Mouse (Mus musculus) neutrophil, adult 5-6 weeks (primary cell): Measurements from ENCODE around the gene Ctsz. TPM values are rescaled to one million over a fixed set of nuclear protein-coding genes. Genes with fewer than 3 reads are reported as not detected.
A peak's percentile ranks its signal among the peaks of the same experiment; 100 is the strongest.

Source experiments
- ATAC-seq: fragments of 151-379, 151-347 bp; 2 replicates; pipeline ENCODE4 v1.8.0; 2017; ENCODE audit warnings: mild to moderate bottlenecking, moderate TSS enrichment; ENCODE audit not compliant: insufficient number of reproducible peaks, poor library complexity, low FRiP score, severe bottlenecking; ENCODE audit errors: extremely low read depth
- total RNA-seq: library from RNA; stranded (forward); fragments of 200-1000 nt; gene quantifications from 2 replicates; pipeline ENCODE4 v1.2.3, GENCODE M21; 2017

Gene Ctsz
- 194 and 214 TPM in 2 replicates for total RNA-seq

DNA sequence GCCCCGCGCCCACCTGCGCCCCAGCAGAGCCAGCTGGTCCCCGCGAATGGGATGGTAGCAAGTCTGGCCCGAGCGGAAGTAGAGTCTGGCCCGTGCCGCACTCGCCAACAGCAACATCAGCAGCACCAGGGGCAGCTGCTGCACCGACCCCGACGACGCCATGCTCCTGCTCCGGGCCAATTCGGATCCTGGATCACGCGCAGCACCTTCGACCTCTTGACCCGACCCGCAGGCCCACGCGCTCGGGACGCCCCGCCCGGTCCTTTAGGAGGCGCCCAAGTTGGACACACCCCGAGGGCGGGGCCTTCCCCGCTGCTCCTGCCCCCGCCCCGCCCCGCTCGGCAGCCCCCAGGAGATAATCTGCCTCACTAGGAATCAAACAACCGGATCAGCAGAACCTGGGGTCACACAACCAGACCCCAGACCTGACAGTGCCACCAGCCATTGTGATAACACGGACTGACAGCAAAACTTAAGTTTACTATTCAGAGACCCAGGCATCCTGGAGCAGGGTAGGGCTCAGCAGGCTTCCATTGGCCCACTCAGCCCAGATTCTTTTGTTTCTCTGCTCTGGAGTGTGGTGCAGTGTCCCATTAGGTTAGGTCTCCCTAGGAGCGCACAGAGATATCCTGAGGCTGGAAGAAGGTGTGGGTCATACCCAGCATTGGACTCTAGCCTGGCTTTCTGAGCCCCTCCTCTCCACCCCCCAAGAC is at the start of gene Ctsz:
Ctsz (minus strand) TSS at position 303 of the 713 bp plus-strand sequence.
- ATAC-seq: peak; percentile 17; the same call in 1 of the 2 replicates

GRCm38 (mm10) chr2:174487005-174487404 is 48.2 kb upstream of the Ctsz start:
- ATAC-seq: no peak

GRCm38 (mm10) chr2:174478746-174479145 is 39.9 kb upstream of the Ctsz start:
- ATAC-seq: no peak

GRCm38 (mm10) chr2:174477543-174478319 is 38.9 kb upstream of the Ctsz start:
- ATAC-seq: no peak

DNA sequence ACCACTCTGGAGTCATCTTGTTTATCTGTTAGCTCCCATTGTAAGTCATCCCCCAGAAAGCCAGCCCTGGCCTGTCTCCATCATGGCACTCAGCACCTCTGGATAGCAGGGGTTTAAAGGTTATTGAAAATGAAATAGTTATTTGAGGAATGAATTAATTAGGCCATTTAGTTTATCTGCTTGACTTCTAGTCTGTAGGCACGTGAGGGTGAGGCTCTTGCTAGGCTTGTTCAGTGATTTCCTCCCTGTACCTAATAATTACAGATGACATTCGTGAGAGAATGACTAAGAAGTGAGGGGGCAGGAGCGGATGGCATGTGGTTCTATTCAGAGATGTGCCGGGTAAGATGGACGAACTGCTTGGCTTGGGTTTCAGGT is 34.7 kb upstream of the Ctsz start:
- ATAC-seq: no peak

GRCm38 (mm10) chr2:174472818-174473549 is 34.1 kb upstream of the Ctsz start, which contains the start of gene Prelid3b:
TSS of gene Prelid3b (minus strand) at chr2:174473081.
- ATAC-seq: peak; percentile 95

GRCm38 (mm10) chr2:174472407-174472806 is 33.6 kb upstream of the Ctsz start:
- 0 out of 2 replicates have a peak, but pooled peaks have one; percentile 16 for ATAC-seq

GRCm38 (mm10) chr2:174470786-174471405 is 32.1 kb upstream of the Ctsz start:
- no peak for ATAC-seq

DNA sequence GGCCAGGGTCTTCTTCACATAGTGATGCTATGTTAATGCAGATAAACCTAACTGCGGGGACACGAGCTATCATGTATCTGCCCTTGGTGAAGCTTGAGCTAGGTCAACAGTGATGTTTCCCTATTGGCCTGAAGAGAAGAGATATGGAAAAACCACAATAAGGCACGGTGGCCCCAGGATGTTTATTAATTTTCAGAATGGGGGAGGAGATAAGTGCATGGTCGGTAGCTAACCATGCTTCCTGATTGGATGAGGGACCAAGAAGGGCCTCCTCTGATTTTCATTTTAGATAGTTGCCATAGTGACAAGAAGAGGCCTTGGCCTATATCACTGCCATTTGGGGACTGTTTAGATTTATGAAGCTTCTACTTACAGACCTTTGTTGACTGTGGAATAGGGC is 31.5 kb upstream of the Ctsz start:
- ATAC-seq: no peak

DNA sequence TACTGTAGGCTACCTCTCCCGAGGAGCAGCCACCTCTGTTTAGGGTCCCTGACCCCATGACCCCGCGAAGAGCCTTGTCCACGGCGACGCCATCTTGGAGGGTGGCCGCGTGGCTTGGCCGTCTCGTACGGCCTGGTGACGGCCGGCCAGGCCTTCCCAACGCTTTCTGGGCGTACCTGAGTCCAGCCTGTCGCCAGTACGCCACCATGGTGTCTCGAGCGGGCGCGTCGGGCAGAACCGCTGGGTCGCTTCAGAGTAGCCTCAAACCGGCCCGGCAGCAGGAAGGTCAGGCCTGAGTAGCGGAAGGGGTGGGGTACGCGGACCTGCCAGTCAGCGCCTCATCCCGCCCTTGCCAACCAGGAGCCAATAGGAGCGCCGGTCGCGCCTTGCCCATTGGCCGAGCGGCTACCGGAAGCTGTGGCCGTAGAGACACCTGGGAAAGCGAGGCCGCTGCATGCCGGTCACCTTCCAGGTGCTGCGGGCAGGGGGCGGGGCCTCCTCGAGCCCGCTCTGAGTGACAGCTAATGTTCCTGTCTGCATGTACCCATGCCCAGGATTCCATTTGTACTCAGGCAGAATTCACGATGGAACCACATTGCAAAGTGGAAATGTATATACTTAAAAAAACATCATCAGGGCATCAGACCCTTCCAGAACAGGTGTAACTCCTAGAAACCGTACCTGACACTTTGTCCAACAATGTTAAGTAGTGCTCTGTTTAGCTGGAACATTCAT is 25.1 kb upstream of the Ctsz start, which contains the start of gene Atp5e:
Atp5e (minus strand) TSS at position 317 of the 735 bp plus-strand sequence.
- ATAC-seq: peak; percentile 99

- no peak for ATAC-seq
Observed at GRCm38 (mm10) chr2:174463370-174463769, 24.5 kb upstream of the Ctsz start.

DNA sequence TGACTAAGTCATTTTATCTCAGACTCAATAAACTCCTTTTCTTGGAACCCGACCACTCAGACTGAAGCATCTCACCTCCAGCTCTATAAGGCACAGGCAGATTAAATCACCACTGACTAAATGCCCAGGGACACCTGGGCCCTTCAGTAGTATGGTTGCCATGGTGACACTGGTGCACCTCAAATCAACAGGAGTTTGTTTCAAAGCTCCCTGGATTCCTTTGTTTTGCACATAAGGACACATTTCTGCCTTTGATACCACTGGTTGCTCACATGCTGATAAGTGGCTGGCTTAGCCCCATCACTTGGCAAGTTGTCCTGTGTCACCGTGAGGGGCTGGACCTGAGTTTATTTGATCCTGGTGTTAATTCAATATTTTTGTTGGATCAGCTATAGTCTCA is 20.5 kb upstream of the Ctsz start:
- no peak for ATAC-seq

- ATAC-seq: no peak
Observed at GRCm38 (mm10) chr2:174453681-174454080, 14.8 kb upstream of the Ctsz start.

- no peak for ATAC-seq
Observed at GRCm38 (mm10) chr2:174450353-174450752, 11.5 kb upstream of the Ctsz start, which contains the start of gene Tubb1. TSS of gene Tubb1 (plus strand) at chr2:174450695.

DNA sequence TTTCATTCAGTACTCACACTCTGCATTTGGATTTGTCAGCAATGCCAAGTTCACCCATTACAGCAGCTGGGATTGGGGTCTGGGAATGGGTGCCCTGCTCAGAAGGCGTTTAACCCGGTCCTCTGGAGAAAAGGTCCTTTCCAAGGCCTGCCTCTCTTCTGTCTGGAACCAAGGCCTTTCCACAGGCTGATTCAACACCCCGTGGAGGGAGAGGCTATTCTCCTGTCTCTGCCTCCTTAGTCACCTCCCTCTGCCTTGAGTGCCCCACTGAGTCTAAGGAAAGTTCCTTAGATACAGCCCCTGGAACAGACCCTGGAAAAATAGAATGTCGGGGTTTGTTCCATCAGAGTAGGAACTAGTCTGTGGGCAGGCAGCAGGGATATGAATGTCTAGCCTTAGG is 9.6 kb upstream of the Ctsz start:
- ATAC-seq: no peak

- ATAC-seq: no peak
Observed at GRCm38 (mm10) chr2:174446905-174447304, 8.1 kb upstream of the Ctsz start.

DNA sequence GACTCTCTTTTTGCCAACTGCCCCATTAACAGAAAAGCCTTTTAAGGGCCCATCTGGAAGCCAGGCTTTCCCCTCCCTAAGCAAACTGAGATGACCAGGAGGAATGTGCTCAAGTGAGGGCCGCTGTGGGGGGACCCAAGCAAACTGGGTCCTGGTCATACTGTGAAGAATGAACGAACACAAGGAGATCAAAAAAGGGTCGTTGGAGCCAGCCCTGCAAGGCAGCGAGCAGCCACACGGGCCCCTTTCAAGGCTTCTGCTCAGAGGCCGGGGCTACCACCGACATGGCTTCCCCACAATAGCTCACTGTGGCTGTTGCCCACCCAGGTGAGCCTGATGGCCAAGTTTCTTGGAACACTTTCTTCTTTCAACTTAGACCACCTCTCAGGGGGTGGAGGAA is 7.7 kb upstream of the Ctsz start:
- no peak for ATAC-seq

DNA sequence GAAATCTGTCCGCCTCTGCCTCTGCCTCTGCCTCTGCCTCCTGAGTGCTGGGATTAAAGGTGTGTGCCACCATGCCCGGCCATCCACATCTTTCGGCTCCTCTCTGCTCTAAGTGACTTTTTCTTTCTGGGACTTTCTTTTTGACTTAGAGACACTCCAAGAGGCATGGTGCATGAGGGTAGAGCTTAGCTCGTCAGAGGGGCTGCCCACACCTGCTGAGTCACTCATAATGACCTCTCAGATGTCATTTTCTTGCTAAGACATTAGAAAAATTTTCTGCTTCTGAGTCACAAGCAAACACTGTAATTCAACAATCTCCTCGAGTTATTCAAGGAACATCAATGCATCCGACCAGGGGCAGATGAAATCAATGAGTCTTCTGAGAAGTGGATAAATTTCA is 6.2 kb upstream of the Ctsz start:
- ATAC-seq: no peak
